Mouse (Mus musculus) layer of hippocampus, adult 2 months (tissue): ENCODE measurements around the gene Meis2. TPM values are rescaled to one million over a fixed set of nuclear protein-coding genes. Genes with fewer than 3 reads are reported as not detected.

Source experiments
- DNase-seq, 2 experiments: peaks; one replicate each; pipeline ENCODE4 v3.0.0; 2022; ENCODE audit warnings: low spot score in 2 of 2
- H3K27ac ChIP-seq: fragments of 200-600 bp; 2 replicates; pipeline ENCODE4 v1.8.1; 2022
- H3K4me3 ChIP-seq: fragments of 200-600 bp; 2 replicates; pipeline ENCODE4 v1.8.1; 2022; ENCODE audit warnings: mild to moderate bottlenecking
- CTCF ChIP-seq: fragments of 200-600 bp; conservative IDR thresholded peaks from 2 replicates; pipeline ENCODE4 v1.8.1; 2022; ENCODE audit warnings: antibody characterized with exemption, mild to moderate bottlenecking, moderate library complexity
- total RNA-seq, 2 experiments: library from RNA; stranded (reverse); gene quantifications; 2 replicates each; pipeline ENCODE4 v1.2.3; 2021

Gene Meis2
- total RNA-seq, 2 experiments from 2014 or later: 43.2 to 45.9 TPM

- Histone ChIP-seq H3K27ac (peak overlapping the region; percentile 56; the same call in 1 of the 2 replicates), H3K4me3 (no peak overlapping the region; the same call in 1 of the 2 replicates)
- DNase-seq: no peak
- no peak for TF ChIP-seq CTCF
Observed at GRCm38 (mm10) chr2:115854007-115854827, 211.4 kb downstream of the Meis2 start.

- H3K27ac ChIP-seq: no peak overlapping the region
- TF ChIP-seq CTCF: no peak
- no peak for DNase-seq
- H3K4me3 ChIP-seq: no peak overlapping the region
Observed at GRCm38 (mm10) chr2:115853221-115853620, 212.4 kb downstream of the Meis2 start.

- no peak for TF ChIP-seq CTCF
- Histone ChIP-seq H3K27ac (no peak overlapping the region), H3K4me3 (peak overlapping the region; percentile 23; the same call in 1 of the 2 replicates)
- DNase-seq: no peak
Observed at GRCm38 (mm10) chr2:115852615-115853014, 213.0 kb downstream of the Meis2 start.

- H3K27ac ChIP-seq: no peak overlapping the region
- DNase-seq: no peak
- H3K4me3 ChIP-seq: no peak overlapping the region
- no peak for TF ChIP-seq CTCF
Observed at GRCm38 (mm10) chr2:115852109-115852508, 213.5 kb downstream of the Meis2 start.

- no peak for TF ChIP-seq CTCF
- DNase-seq: no peak
- Histone ChIP-seq H3K4me3 (no peak overlapping the region), H3K27ac (no peak overlapping the region)
Observed at GRCm38 (mm10) chr2:115850961-115851360, 214.7 kb downstream of the Meis2 start.

GRCm38 (mm10) chr2:115842821-115843220, 222.8 kb downstream of the Meis2 start:
- no peak for TF ChIP-seq CTCF
- no peak for DNase-seq
- no peak overlapping the region for H3K27ac ChIP-seq
- no peak overlapping the region for H3K4me3 ChIP-seq

GRCm38 (mm10) chr2:115836034-115836433, 229.6 kb downstream of the Meis2 start:
- H3K27ac ChIP-seq: no peak overlapping the region
- no peak overlapping the region for H3K4me3 ChIP-seq
- no peak for DNase-seq
- TF ChIP-seq CTCF: no peak

- DNase-seq: peak; percentile 34 to 53
- Histone ChIP-seq H3K27ac (no peak overlapping the region), H3K4me3 (no peak overlapping the region)
- no peak for TF ChIP-seq CTCF
Observed at GRCm38 (mm10) chr2:115822361-115822760, 243.3 kb downstream of the Meis2 start.

GRCm38 (mm10) chr2:115817959-115818358, 247.7 kb downstream of the Meis2 start:
- no peak overlapping the region for H3K4me3 ChIP-seq
- H3K27ac ChIP-seq: no peak overlapping the region
- TF ChIP-seq CTCF: no peak
- no peak for DNase-seq

- DNase-seq: no peak
- no peak overlapping the region for H3K4me3 ChIP-seq
- no peak for TF ChIP-seq CTCF
- no peak overlapping the region for H3K27ac ChIP-seq
Observed at GRCm38 (mm10) chr2:115813721-115814120, 251.9 kb downstream of the Meis2 start.

GRCm38 (mm10) chr2:115813316-115813715, 252.3 kb downstream of the Meis2 start:
- no peak for DNase-seq
- Histone ChIP-seq H3K27ac (no peak overlapping the region), H3K4me3 (no peak overlapping the region)
- TF ChIP-seq CTCF: no peak
